11 mouse cellular contexts compared by ENCODE assay signal in the genomic region with DNA sequence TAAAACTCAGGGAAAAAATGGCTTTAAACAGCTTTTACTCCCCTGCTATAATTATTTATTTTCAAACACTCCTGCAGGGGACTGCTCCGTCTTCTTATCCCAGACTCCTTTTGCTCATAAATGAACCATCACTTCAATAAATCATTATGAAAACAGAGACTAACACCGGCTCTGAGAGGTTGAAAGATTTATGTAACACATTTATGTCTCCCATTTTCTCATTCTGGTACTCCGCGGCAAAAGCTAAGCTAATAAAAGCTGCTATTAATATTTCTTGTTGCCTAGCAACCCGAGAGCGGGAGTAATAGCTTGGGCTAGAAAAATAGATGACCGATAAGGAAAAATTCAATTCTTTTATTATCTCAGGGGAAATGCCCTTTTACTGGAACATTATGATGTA.
DNase-seq lines count a peak whose midpoint lies in the region; ATAC-seq and TF ChIP-seq lines count a peak whose summit lies in the region.
"Had no signal": no experiment of that assay in that cellular context is flagged by ENCODE, and none has a peak within 500 bp of the region (broad histone marks: within the 10 kb centered on the region; RNA-seq: fewer than 3 reads in every experiment).

No protein-coding gene starts in this region.

- intact Hi-C loops in heart, postnatal 14 days (cut with DNase I), result loop anchor here (5.0 kb wide), 2 partner anchors 83 to 117 kb away; partner anchors contain the start of gene Tox2

- H3K4me1 ChIP-seq in heart, postnatal 0 days (ENCODE audit: control insufficient read depth, insufficient read depth), result peaks cover 6% of the 10 kb centered on the region
- peaks cover 14% of the 10 kb centered on the region; the same call in 1 of the 2 replicates for H3K4me1 ChIP-seq in lung, embryonic 15.5 days
- H3K4me1 ChIP-seq in lung, postnatal 0 days (ENCODE audit: insufficient read depth, low read depth, low read length), result no peaks in the 10 kb centered on the region
- H3K4me1 ChIP-seq in hindbrain, embryonic 16.5 days (ENCODE audit: control insufficient read depth, insufficient read depth, low read depth, low read length), result peaks cover 15% of the 10 kb centered on the region
- peaks cover 16% of the 10 kb centered on the region for H3K4me1 ChIP-seq in neural tube, embryonic 12.5 days

- no peak for TF ChIP-seq CTCF in heart, postnatal 0 days (IDR thresholded peaks at IDR 0.05; ENCODE audit: low read depth)
- no peak for TF ChIP-seq CTCF in lung, postnatal 0 days (IDR thresholded peaks at IDR 0.05)

- H3K4me2 ChIP-seq in heart, postnatal 0 days (ENCODE audit: low read depth, low read length), result peak overlapping the region; percentile 60
- peak overlapping the region; percentile 32 for H3K4me2 ChIP-seq in lung, embryonic 15.5 days
- H3K4me2 ChIP-seq in lung, postnatal 0 days (replicated peaks; ENCODE audit: low read depth, low read length), result no peak overlapping the region
- H3K4me2 ChIP-seq in hindbrain, embryonic 16.5 days (ENCODE audit: low read length), result peak overlapping the region; percentile 5; the same call in 1 of the 2 replicates
- H3K4me2 ChIP-seq in neural tube, embryonic 12.5 days (replicated peaks), result peak overlapping the region; percentile 20; the same call in 1 of the 2 replicates

- H3K9me3 ChIP-seq in heart, postnatal 0 days (replicated peaks; ENCODE audit: control insufficient read depth, low read length), result no peaks in the 10 kb centered on the region
- no peaks in the 10 kb centered on the region for H3K9me3 ChIP-seq in lung, embryonic 15.5 days
- no peaks in the 10 kb centered on the region for H3K9me3 ChIP-seq in lung, postnatal 0 days (ENCODE audit: low read length)
- no peaks in the 10 kb centered on the region for H3K9me3 ChIP-seq in hindbrain, embryonic 16.5 days (ENCODE audit: control insufficient read depth, low read length)
- H3K9me3 ChIP-seq in neural tube, embryonic 12.5 days, result no peaks in the 10 kb centered on the region

- TF ChIP-seq EP300 in heart, postnatal 0 days (IDR thresholded peaks at IDR 0.05; ENCODE audit: low read depth), result no peak
- TF ChIP-seq EP300 in lung, postnatal 0 days (IDR thresholded peaks at IDR 0.05), result no peak

- DNase-seq in heart, postnatal 0 days (ENCODE audit: low spot score), result no peak
- DNase-seq in heart, postnatal 14 days, result no peak
- no peak for DNase-seq in lung, postnatal 0 days (ENCODE audit: low spot score)
- DNase-seq in left cerebral cortex, adult 9 months (ENCODE audit: low spot score in 2 of 2), result no peak
- DNase-seq in cerebellum, adult 9-10 months, result no peak
- DNase-seq: adrenal gland, adult 2 months; kidney, adult 9 months; lung, postnatal 14 days had no signal

- H3K27ac ChIP-seq in heart, postnatal 0 days (ENCODE audit: low read depth), result no peak overlapping the region
- H3K27ac ChIP-seq in lung, embryonic 15.5 days, result no peak overlapping the region
- no peak overlapping the region for H3K27ac ChIP-seq in lung, postnatal 0 days (ENCODE audit: low read length)
- no peak overlapping the region; the same call in 1 of the 2 replicates for H3K27ac ChIP-seq in hindbrain, embryonic 16.5 days (ENCODE audit: low read depth, low read length)
- no peak overlapping the region for H3K27ac ChIP-seq in neural tube, embryonic 12.5 days

- 37% methylated on average over 7 of the region's 7 CpGs for WGBS in heart, postnatal 0 days
- WGBS in lung, embryonic 15.5 days, result 32% methylated on average over 7 of the region's 7 CpGs
- 44% methylated on average over 7 of the region's 7 CpGs for WGBS in lung, postnatal 0 days
- WGBS in hindbrain, embryonic 16.5 days, result 44% methylated on average over 7 of the region's 7 CpGs
- 30% methylated on average over 7 of the region's 7 CpGs for WGBS in neural tube, embryonic 12.5 days

- H3K4me3 ChIP-seq in heart, postnatal 0 days (ENCODE audit: low read depth, low read length), result peak overlapping the region; percentile 34
- H3K4me3 ChIP-seq in lung, embryonic 15.5 days, result peak overlapping the region; percentile 2; the same call in 1 of the 2 replicates
- H3K4me3 ChIP-seq in lung, postnatal 0 days (ENCODE audit: low read depth, low read length), result no peak overlapping the region
- no peak overlapping the region for H3K4me3 ChIP-seq in hindbrain, embryonic 16.5 days (ENCODE audit: low read length)
- H3K4me3 ChIP-seq in neural tube, embryonic 12.5 days, result no peak overlapping the region

- H3K36me3 ChIP-seq in heart, postnatal 0 days (replicated peaks; ENCODE audit: control insufficient read depth, insufficient read depth, low read length), result no peaks in the 10 kb centered on the region
- no peaks in the 10 kb centered on the region for H3K36me3 ChIP-seq in lung, embryonic 15.5 days
- no peaks in the 10 kb centered on the region for H3K36me3 ChIP-seq in lung, postnatal 0 days (ENCODE audit: insufficient read depth, low read length)
- H3K36me3 ChIP-seq in hindbrain, embryonic 16.5 days (ENCODE audit: control insufficient read depth, insufficient read depth, low read length), result no peaks in the 10 kb centered on the region
- no peaks in the 10 kb centered on the region for H3K36me3 ChIP-seq in neural tube, embryonic 12.5 days

- no peak for ATAC-seq in heart, postnatal 0 days (ENCODE audit: insufficient read depth, low read depth)
- no peak for ATAC-seq in lung, embryonic 15.5 days (ENCODE audit: borderline replicate concordance, extremely low read depth, low FRiP score, low TSS enrichment)
- no peak for ATAC-seq in lung, postnatal 0 days
- peak; percentile 48; the same call in 1 of the 2 replicates for ATAC-seq in hindbrain, embryonic 16.5 days
- ATAC-seq in neural tube, embryonic 12.5 days (ENCODE audit: low FRiP score, low read depth), result peak; percentile 48; the same call in 1 of the 2 replicates

- no peak overlapping the region; the same call in 1 of the 2 replicates for H3K9ac ChIP-seq in heart, postnatal 0 days (replicated peaks; ENCODE audit: low read depth, low read length)
- no peak overlapping the region for H3K9ac ChIP-seq in lung, embryonic 15.5 days
- no peak overlapping the region for H3K9ac ChIP-seq in lung, postnatal 0 days (replicated peaks; ENCODE audit: low read depth)
- H3K9ac ChIP-seq in hindbrain, embryonic 16.5 days (ENCODE audit: low read depth, low read length), result no peak overlapping the region
- H3K9ac ChIP-seq in neural tube, embryonic 12.5 days, result no peak overlapping the region

- H3K27me3 ChIP-seq in heart, postnatal 0 days (ENCODE audit: control insufficient read depth, insufficient read depth, low read length), result no peaks in the 10 kb centered on the region
- peaks cover 34% of the 10 kb centered on the region for H3K27me3 ChIP-seq in lung, embryonic 15.5 days
- H3K27me3 ChIP-seq in lung, postnatal 0 days (replicated peaks; ENCODE audit: insufficient read depth, low read length), result 0 out of 2 replicates have a peak, but pooled peaks cover 3% of the 10 kb centered on the region
- H3K27me3 ChIP-seq in hindbrain, embryonic 16.5 days (replicated peaks; ENCODE audit: control insufficient read depth, insufficient read depth, low read length), result peaks cover 16% of the 10 kb centered on the region
- peaks cover 23% of the 10 kb centered on the region for H3K27me3 ChIP-seq in neural tube, embryonic 12.5 days (replicated peaks)

Comparison
In these comparisons a context has a peak if more than half of its experiments do, and no peak if none do; other contexts are left out.
1. H3K4me3 ChIP-seq: peak in heart, postnatal 0 days (single experiment) and lung, embryonic 15.5 days (single experiment); none in lung, postnatal 0 days (single experiment), hindbrain, embryonic 16.5 days (single experiment) and neural tube, embryonic 12.5 days (single experiment).
2. ATAC-seq: peak in hindbrain, embryonic 16.5 days (single experiment) and neural tube, embryonic 12.5 days (single experiment); none in heart, postnatal 0 days (single experiment), lung, embryonic 15.5 days (single experiment) and lung, postnatal 0 days (single experiment).